Mouse (Mus musculus): Measurements from ENCODE around the gene Depdc1b.

GRCm38 (mm10) chr13:108376637-108377036, 60.5 kb downstream of the Depdc1b start:
- no peak for TF ChIP-seq POLR2A (IDR thresholded peaks at IDR 0.05; ENCODE audit: extremely low read depth, insufficient read depth, low read length)
- TF ChIP-seq CTCF (IDR thresholded peaks at IDR 0.05; ENCODE audit: extremely low read depth, insufficient read depth, low read length) = no peak
